Mouse (Mus musculus) WW6 (cell line): ENCODE measurements around the gene 2410137M14Rik.

Source experiments
- DNase-seq: peaks from one replicate; pipeline ENCODE4 v3.0.0-alpha.2; 2013; ENCODE audit warnings: low read depth, low spot score

The 2410137M14Rik gene

GRCm38 (mm10) chr17:36949265-36949664 lies 31.8 kb downstream of the 2410137M14Rik start:
- DNase-seq, result no peak

- DNase-seq, result no peak
These were observed 32.8 kb downstream of the 2410137M14Rik start for GRCm38 (mm10) chr17:36948286-36948685.

- no peak for DNase-seq
These were observed 33.8 kb downstream of the 2410137M14Rik start for GRCm38 (mm10) chr17:36947051-36947819.

- DNase-seq, result no peak
These were observed 36.8 kb downstream of the 2410137M14Rik start for GRCm38 (mm10) chr17:36944121-36944775.

- no peak for DNase-seq
These were observed 37.3 kb downstream of the 2410137M14Rik start for GRCm38 (mm10) chr17:36943691-36944090.

- DNase-seq, result no peak
These were observed 38.1 kb downstream of the 2410137M14Rik start, which contains the start of gene Rnf39 for GRCm38 (mm10) chr17:36942791-36943471. Gene Rnf39 (plus strand): TSS chr17:36942918.

GRCm38 (mm10) chr17:36942391-36942790 lies 38.6 kb downstream of the 2410137M14Rik start:
- DNase-seq, result no peak

- DNase-seq, result no peak
These were observed 43.0 kb downstream of the 2410137M14Rik start for GRCm38 (mm10) chr17:36938056-36938455.

GRCm38 (mm10) chr17:36931806-36932205 lies 49.2 kb downstream of the 2410137M14Rik start:
- DNase-seq, result no peak

GRCm38 (mm10) chr17:36931130-36931529 lies 49.9 kb downstream of the 2410137M14Rik start:
- no peak for DNase-seq

- no peak for DNase-seq
These were observed 50.8 kb downstream of the 2410137M14Rik start for GRCm38 (mm10) chr17:36930233-36930632.

GRCm38 (mm10) chr17:36929236-36929932 lies 51.7 kb downstream of the 2410137M14Rik start:
- DNase-seq, result no peak
